Mouse (Mus musculus): ENCODE results near the gene Amh.

DNA sequence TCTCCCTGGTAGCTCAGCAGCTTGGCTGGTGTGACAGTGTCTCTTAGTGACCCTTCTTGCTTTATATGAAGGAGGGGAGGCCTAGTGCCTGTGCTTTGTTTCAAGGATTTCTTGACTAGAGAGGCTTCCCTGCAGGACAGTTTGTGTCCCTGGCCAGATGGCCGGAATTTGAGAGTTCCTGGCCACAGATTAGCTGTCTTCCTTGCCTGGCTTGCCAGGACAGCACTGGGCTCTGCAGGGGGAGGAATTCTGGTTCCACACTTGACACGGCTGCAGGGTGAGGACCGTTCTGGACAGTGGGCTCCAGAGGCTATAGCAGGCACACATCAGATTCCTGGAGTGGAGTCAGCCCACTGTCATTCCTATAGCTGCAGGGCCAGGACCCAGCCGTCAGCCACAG, 29.3 kb upstream of the Amh start:
- TF ChIP-seq CTCF (IDR thresholded peaks at IDR 0.05; ENCODE audit: extremely low read depth, insufficient read depth, insufficient read length, insufficient replicate concordance) (no peak), POLR2A (IDR thresholded peaks at IDR 0.05; ENCODE audit: low read depth, low read length) (no peak)

All from spleen, adult 2 months (tissue).